In genomic region chr7:131371470-131371860, GRCm38 (mm10) we compare ENCODE assay signal across 8 mouse cellular contexts. TPM values are rescaled to one million over a fixed set of nuclear protein-coding genes. Genes with fewer than 3 reads are reported as not detected.
DNase-seq lines count a peak whose midpoint lies in the region; ATAC-seq and TF ChIP-seq lines count a peak whose summit lies in the region.

No protein-coding gene starts in this region.

- H3K4me2 ChIP-seq in forebrain, embryonic 14.5 days (ENCODE audit: low read length) = peak overlapping the region; percentile 75
- H3K4me2 ChIP-seq in liver, embryonic 15.5 days = peak overlapping the region; percentile 97

- H3K27me3 ChIP-seq in heart, embryonic 10.5 days (ENCODE audit: insufficient read depth, poor library complexity, severe bottlenecking) = no peaks in the 10 kb centered on the region
- peaks cover 5% of the 10 kb centered on the region for H3K27me3 ChIP-seq in E14TG2a.4 (ENCODE audit: insufficient read depth, low read length)
- no peaks in the 10 kb centered on the region for H3K27me3 ChIP-seq in forebrain, embryonic 14.5 days (replicated peaks; ENCODE audit: control insufficient read depth, insufficient read depth, low read length)
- H3K27me3 ChIP-seq in liver, embryonic 15.5 days = peaks cover 7% of the 10 kb centered on the region

- DNase-seq in heart, embryonic 10.5 days (ENCODE audit: low spot score) = no peak
- DNase-seq in heart, adult 8-10 months (ENCODE audit: low spot score) = no peak
- no peak for DNase-seq in forebrain, embryonic 14.5 days (ENCODE audit: low spot score)
- DNase-seq in right cerebral cortex, postnatal 14 days = no peak
- no peak for DNase-seq in left cerebral cortex, postnatal 25 days (ENCODE audit: low spot score in 2 of 2)
- DNase-seq in gastrocnemius, postnatal 4 days (ENCODE audit: low spot score in 2 of 2) = no peak

- no peak for ATAC-seq in forebrain, embryonic 14.5 days
- no peak; the same call in 1 of the 2 replicates for ATAC-seq in liver, embryonic 15.5 days (ENCODE audit: insufficient read depth)

- WGBS in heart, embryonic 10.5 days = 9% methylated on average over 9 of the region's 9 CpGs
- WGBS in forebrain, embryonic 14.5 days = 12% methylated on average over 9 of the region's 9 CpGs
- WGBS in liver, embryonic 15.5 days (ENCODE audit: insufficient replicate concordance) = 2% methylated on average over 9 of the region's 9 CpGs

- peak overlapping the region; percentile 79 for H3K4me3 ChIP-seq in heart, embryonic 10.5 days
- peak overlapping the region; percentile 96 for H3K4me3 ChIP-seq in E14TG2a.4 (replicated peaks; ENCODE audit: low read length)
- peak overlapping the region; percentile 69 for H3K4me3 ChIP-seq in forebrain, embryonic 14.5 days (ENCODE audit: low read depth, low read length)
- peak overlapping the region; percentile 84 for H3K4me3 ChIP-seq in liver, embryonic 15.5 days (replicated peaks)

- no peaks in the 10 kb centered on the region for H3K9me3 ChIP-seq in heart, embryonic 10.5 days
- no peaks in the 10 kb centered on the region for H3K9me3 ChIP-seq in E14TG2a.4 (ENCODE audit: low read length)
- H3K9me3 ChIP-seq in forebrain, embryonic 14.5 days (replicated peaks; ENCODE audit: control insufficient read depth, low read length) = no peaks in the 10 kb centered on the region
- no peaks in the 10 kb centered on the region for H3K9me3 ChIP-seq in liver, embryonic 15.5 days (replicated peaks)

- intact Hi-C loops in left cerebral cortex, postnatal 25 days (cut with DNase I) = no loop called here

- no peak for TF ChIP-seq CTCF in E14TG2a.4 (conservative IDR thresholded peaks at IDR 0.05; ENCODE audit: low read length)

- peak overlapping the region; percentile 93 for H3K9ac ChIP-seq in forebrain, embryonic 14.5 days (ENCODE audit: low read length)
- H3K9ac ChIP-seq in liver, embryonic 15.5 days = peak overlapping the region; percentile 78

- peak overlapping the region; percentile 98 for H3K27ac ChIP-seq in heart, embryonic 10.5 days
- H3K27ac ChIP-seq in forebrain, embryonic 14.5 days (ENCODE audit: low read depth, low read length) = peak overlapping the region; percentile 82; the same call in 1 of the 2 replicates
- H3K27ac ChIP-seq in liver, embryonic 15.5 days (replicated peaks) = peak overlapping the region; percentile 93

- peaks cover 8% of the 10 kb centered on the region for H3K4me1 ChIP-seq in heart, embryonic 10.5 days
- H3K4me1 ChIP-seq in E14TG2a.4 (replicated peaks; ENCODE audit: low read depth, low read length) = peaks cover 19% of the 10 kb centered on the region
- peaks cover 6% of the 10 kb centered on the region; the same call in 1 of the 2 replicates for H3K4me1 ChIP-seq in forebrain, embryonic 14.5 days (ENCODE audit: control insufficient read depth, insufficient read depth, low read length)
- H3K4me1 ChIP-seq in liver, embryonic 15.5 days (replicated peaks) = peaks cover 24% of the 10 kb centered on the region

- peaks cover 10% of the 10 kb centered on the region; the same call in 1 of the 2 replicates for H3K36me3 ChIP-seq in heart, embryonic 10.5 days
- peaks cover 15% of the 10 kb centered on the region for H3K36me3 ChIP-seq in E14TG2a.4 (ENCODE audit: insufficient read depth, low read length)
- H3K36me3 ChIP-seq in forebrain, embryonic 14.5 days (ENCODE audit: control insufficient read depth, insufficient read depth, low read length) = no peaks in the 10 kb centered on the region
- H3K36me3 ChIP-seq in liver, embryonic 15.5 days (replicated peaks) = no peaks in the 10 kb centered on the region

RNA-seq across cellular contexts. Expression of gene Pstk, which starts 0.5 kb away (rescaled TPM):
- polyA plus RNA-seq in heart, embryonic 10.5 days (2016; fragmentation: Nextera tagmentation; extraction: Ambion mirVana) = 90.8 and 92.4 TPM in 2 replicates
- total RNA-seq in heart, adult 8-10 months (2022) = 10 to 100 TPM; 36.8 to 58.2 (median 47.5) TPM
- polyA plus RNA-seq in forebrain, embryonic 14.5 days (2014; fragmentation: Nextera tagmentation; extraction: Ambion mirVana) = 33.1 and 33.9 TPM in 2 replicates
- 19.1 and 19.9 TPM in 2 replicates for polyA plus RNA-seq in liver, embryonic 15.5 days (2015; fragmentation: Nextera tagmentation; extraction: Ambion mirVana)
- 10 to 100 TPM; 49.1 to 53.5 TPM for total RNA-seq in left cerebral cortex, postnatal 25 days (2021)
- 10 to 100 TPM; 28.5 to 34.0 TPM for total RNA-seq in gastrocnemius, postnatal 4 days (2021)

RNA-seq across cellular contexts. Expression of gene 2310057M21Rik, which starts 8.9 kb away (rescaled TPM):
- polyA plus RNA-seq in heart, embryonic 10.5 days (2016; fragmentation: Nextera tagmentation; extraction: Ambion mirVana) = 26.1 and 29.2 TPM in 2 replicates
- 10 to 100 TPM; 11.8 to 19.8 (median 12.8) TPM for total RNA-seq in heart, adult 8-10 months (2022)
- polyA plus RNA-seq in forebrain, embryonic 14.5 days (2014; fragmentation: Nextera tagmentation; extraction: Ambion mirVana) = 25.1 and 27.1 TPM in 2 replicates
- polyA plus RNA-seq in liver, embryonic 15.5 days (2015; fragmentation: Nextera tagmentation; extraction: Ambion mirVana) = 7.2 and 8.6 TPM in 2 replicates
- 10 to 100 TPM; 22.6 to 33.1 TPM for total RNA-seq in left cerebral cortex, postnatal 25 days (2021)
- 10 to 100 TPM; 13.7 to 19.7 TPM for total RNA-seq in gastrocnemius, postnatal 4 days (2021)

RNA-seq across cellular contexts. Expression of gene Fam24a, which starts 37.8 kb away (rescaled TPM):
- not detected in 2 replicates for polyA plus RNA-seq in heart, embryonic 10.5 days (2016; fragmentation: Nextera tagmentation; extraction: Ambion mirVana)
- total RNA-seq in heart, adult 8-10 months (2022) = not detected
- polyA plus RNA-seq in forebrain, embryonic 14.5 days (2014; fragmentation: Nextera tagmentation; extraction: Ambion mirVana) = not detected in 2 replicates
- not detected in 2 replicates for polyA plus RNA-seq in liver, embryonic 15.5 days (2015; fragmentation: Nextera tagmentation; extraction: Ambion mirVana)
- total RNA-seq in left cerebral cortex, postnatal 25 days (2021) = not detected
- total RNA-seq in gastrocnemius, postnatal 4 days (2021) = not detected

RNA-seq across cellular contexts. Expression of gene Ikzf5, which starts 38.9 kb away (rescaled TPM):
- 10.6 and 12.7 TPM in 2 replicates for polyA plus RNA-seq in heart, embryonic 10.5 days (2016; fragmentation: Nextera tagmentation; extraction: Ambion mirVana)
- total RNA-seq in heart, adult 8-10 months (2022) = 10 to 100 TPM; 34.3 to 41.0 (median 36.3) TPM
- 21.9 and 23.8 TPM in 2 replicates for polyA plus RNA-seq in forebrain, embryonic 14.5 days (2014; fragmentation: Nextera tagmentation; extraction: Ambion mirVana)
- 9.3 and 11.5 TPM in 2 replicates for polyA plus RNA-seq in liver, embryonic 15.5 days (2015; fragmentation: Nextera tagmentation; extraction: Ambion mirVana)
- total RNA-seq in left cerebral cortex, postnatal 25 days (2021) = 10 to 100 TPM; 45.0 to 48.4 TPM
- 10 to 100 TPM; 27.0 to 32.2 TPM for total RNA-seq in gastrocnemius, postnatal 4 days (2021)

RNA-seq across cellular contexts. Expression of gene Acadsb, which starts 38.9 kb away (rescaled TPM):
- polyA plus RNA-seq in heart, embryonic 10.5 days (2016; fragmentation: Nextera tagmentation; extraction: Ambion mirVana) = 56.5 and 61.3 TPM in 2 replicates
- 100 to 1,000 TPM; 230 to 262 (median 243) TPM for total RNA-seq in heart, adult 8-10 months (2022)
- polyA plus RNA-seq in forebrain, embryonic 14.5 days (2014; fragmentation: Nextera tagmentation; extraction: Ambion mirVana) = 98.6 and 130 TPM in 2 replicates
- polyA plus RNA-seq in liver, embryonic 15.5 days (2015; fragmentation: Nextera tagmentation; extraction: Ambion mirVana) = 33.3 and 35.8 TPM in 2 replicates
- total RNA-seq in left cerebral cortex, postnatal 25 days (2021) = 10 to 100 TPM; 76.1 to 79.3 TPM
- 10 to 100 TPM; 76.4 to 77.9 TPM for total RNA-seq in gastrocnemius, postnatal 4 days (2021)
